Mouse (Mus musculus): ENCODE results near the gene Dok1.

GRCm38 (mm10) chr6:83031921-83032590, 1.2 kb downstream of the Dok1 start:
- TF ChIP-seq CTCF (IDR thresholded peaks at IDR 0.05; ENCODE audit: low read depth), result no peak
- TF ChIP-seq EP300 (IDR thresholded peaks at IDR 0.05; ENCODE audit: low read depth), result no peak
